Mouse (Mus musculus) right cerebral cortex, adult 18-20 months (tissue): ENCODE measurements around the gene Scarf2.

Source experiments
- DNase-seq: peaks from one replicate; pipeline ENCODE4 v3.0.0; 2022; ENCODE audit warnings: mixed read lengths

Gene Scarf2

GRCm38 (mm10) chr16:17796971-17797811 is at the start of gene Scarf2:
Scarf2 (plus strand) TSS chr16:17797282.
- no peak for DNase-seq

GRCm38 (mm10) chr16:17753001-17753400 is 44.1 kb upstream of the Scarf2 start:
- no peak for DNase-seq

- DNase-seq, result no peak
These were observed 43.4 kb upstream of the Scarf2 start for GRCm38 (mm10) chr16:17753686-17754085.

- DNase-seq, result no peak
These were observed 39.3 kb upstream of the Scarf2 start for GRCm38 (mm10) chr16:17757756-17758155.

GRCm38 (mm10) chr16:17758902-17759301 is 38.2 kb upstream of the Scarf2 start:
- no peak for DNase-seq

- peak; percentile 91 for DNase-seq
These were observed 37.7 kb upstream of the Scarf2 start, which contains the start of gene Klhl22 for GRCm38 (mm10) chr16:17759344-17759773. Klhl22 (plus strand) TSS chr16:17759618.

GRCm38 (mm10) chr16:17759813-17760321 is 37.2 kb upstream of the Scarf2 start:
- DNase-seq, result peak; percentile 26

- no peak for DNase-seq
These were observed 36.4 kb upstream of the Scarf2 start for GRCm38 (mm10) chr16:17760657-17761056.

GRCm38 (mm10) chr16:17761074-17761473 is 36.0 kb upstream of the Scarf2 start:
- no peak for DNase-seq

- no peak for DNase-seq
These were observed 33.0 kb upstream of the Scarf2 start for GRCm38 (mm10) chr16:17764108-17764511.

- DNase-seq, result peak; percentile 30
These were observed 28.2 kb upstream of the Scarf2 start for GRCm38 (mm10) chr16:17768834-17769233.

- DNase-seq, result no peak
These were observed 25.8 kb upstream of the Scarf2 start for GRCm38 (mm10) chr16:17771117-17771865.

- no peak for DNase-seq
These were observed 20.3 kb upstream of the Scarf2 start for GRCm38 (mm10) chr16:17776828-17777227.

GRCm38 (mm10) chr16:17778223-17778622 is 18.9 kb upstream of the Scarf2 start:
- DNase-seq, result no peak

GRCm38 (mm10) chr16:17779692-17780091 is 17.4 kb upstream of the Scarf2 start:
- DNase-seq, result no peak

GRCm38 (mm10) chr16:17785337-17785736 is 11.7 kb upstream of the Scarf2 start:
- DNase-seq, result no peak

GRCm38 (mm10) chr16:17792728-17793127 is 4.4 kb upstream of the Scarf2 start:
- DNase-seq, result no peak

- peak; percentile 63 for DNase-seq
These were observed 3.0 kb upstream of the Scarf2 start for GRCm38 (mm10) chr16:17794047-17794446.

GRCm38 (mm10) chr16:17795643-17796042 is 1.4 kb upstream of the Scarf2 start:
- no peak for DNase-seq

GRCm38 (mm10) chr16:17796519-17796918 is 563 bp upstream of the Scarf2 start:
- DNase-seq, result no peak

- DNase-seq, result no peak
These were observed 780 bp downstream of the Scarf2 start for GRCm38 (mm10) chr16:17797812-17798311.

- no peak for DNase-seq
These were observed 1.5 kb downstream of the Scarf2 start for GRCm38 (mm10) chr16:17798321-17799180.
